Mouse (Mus musculus): ENCODE data around the gene Nt5c1a. TPM values are rescaled to one million over a fixed set of nuclear protein-coding genes. Genes with fewer than 3 reads are reported as not detected.
A peak's percentile ranks its signal among the peaks of the same experiment; 100 is the strongest.

The Nt5c1a gene
- total and polyA plus RNA-seq, 2 experiments from 2014 or later: 0.33 to 3.4 TPM

DNA sequence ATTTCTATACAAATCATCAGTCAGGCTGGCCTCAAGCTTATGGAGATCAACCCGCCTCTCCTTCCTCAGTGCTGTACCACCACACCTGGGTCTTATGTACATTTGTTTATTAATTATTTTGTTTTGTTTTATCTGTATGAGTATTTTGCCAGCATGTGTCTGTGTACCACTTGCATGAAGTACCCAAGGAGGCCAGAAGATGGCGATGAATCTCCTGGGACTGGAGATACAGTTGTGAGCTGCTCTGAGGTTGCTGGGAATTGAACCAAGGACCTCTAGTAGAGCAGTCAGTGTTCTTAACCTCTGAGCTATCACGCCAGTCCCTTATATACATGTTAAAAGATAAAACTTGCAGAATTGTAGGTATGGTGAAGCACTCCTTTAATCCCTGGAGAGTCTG is 22.0 kb downstream of the Nt5c1a start:
- DNase-seq (no peak), ATAC-seq (no peak)
- Histone ChIP-seq H3K4me3 (ENCODE audit: low read depth, low read length) (no peak overlapping the region), H3K9me3 (ENCODE audit: low read length) (no peaks in the 10 kb centered on the region), H3K9ac (no peak overlapping the region), H3K4me2 (ENCODE audit: low read depth) (no peak overlapping the region), H3K36me3 (ENCODE audit: insufficient read depth) (no peaks in the 10 kb centered on the region), H3K27me3 (ENCODE audit: insufficient read depth, low read length) (no peaks in the 10 kb centered on the region), H3K27ac (ENCODE audit: low read depth, low read length) (no peak overlapping the region), H3K4me1 (ENCODE audit: insufficient read depth) (no peaks in the 10 kb centered on the region)
- WGBS: 47% methylated on average over 3 of the region's 3 CpGs
- TF ChIP-seq CTCF (IDR thresholded peaks at IDR 0.05; ENCODE audit: low read depth): peak; percentile 54

DNA sequence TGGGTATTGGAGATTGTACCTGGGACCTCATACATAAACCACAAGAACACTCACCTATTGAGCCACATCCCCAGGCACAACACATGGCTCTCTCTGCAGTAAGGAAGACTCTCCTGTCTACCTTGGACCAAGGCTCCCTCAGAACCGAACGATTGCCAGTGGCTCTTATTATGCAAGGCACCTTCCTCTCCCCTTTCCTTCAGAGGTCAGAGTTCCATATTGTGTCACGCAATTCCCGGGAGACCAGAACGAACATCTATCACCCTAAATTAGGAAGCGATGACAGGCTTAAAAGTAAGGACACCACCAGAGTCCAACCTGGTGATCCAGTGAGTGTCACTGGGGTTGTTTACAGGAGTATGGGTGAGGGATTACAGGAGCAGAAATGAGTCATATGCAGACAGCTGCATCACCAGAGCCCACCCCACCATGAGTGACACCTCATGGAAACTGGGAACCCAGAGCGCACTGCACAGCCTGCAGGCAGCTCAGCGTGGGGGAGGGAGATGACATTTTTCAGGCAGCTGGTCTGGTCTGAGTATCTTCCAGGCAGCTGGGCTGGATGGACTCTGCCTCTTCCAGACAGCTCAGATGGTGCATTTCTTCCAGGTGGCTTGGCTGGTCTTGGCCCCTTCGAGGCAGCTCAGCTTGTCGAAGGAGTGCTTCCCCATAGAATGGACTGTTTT is 24.6 kb downstream of the Nt5c1a start:
- no peaks in the 10 kb centered on the region for H3K27me3 ChIP-seq (ENCODE audit: insufficient read depth, low read length)
- no peak overlapping the region for H3K9ac ChIP-seq
- ATAC-seq (no peak; the same call in 1 of the 2 replicates), DNase-seq (no peak)
- no peak overlapping the region for H3K4me2 ChIP-seq (ENCODE audit: low read depth)
- H3K9me3 ChIP-seq (ENCODE audit: low read length): no peaks in the 10 kb centered on the region
- H3K36me3 ChIP-seq (ENCODE audit: insufficient read depth): no peaks in the 10 kb centered on the region
- no peak for TF ChIP-seq CTCF (IDR thresholded peaks at IDR 0.05; ENCODE audit: low read depth)
- no peak overlapping the region for H3K4me3 ChIP-seq (ENCODE audit: low read depth, low read length)
- H3K4me1 ChIP-seq (ENCODE audit: insufficient read depth): no peaks in the 10 kb centered on the region
- whole genome bisulfite sequencing: 82% methylated on average over 10 of the region's 10 CpGs
- H3K27ac ChIP-seq (ENCODE audit: low read depth, low read length): no peak overlapping the region

DNA sequence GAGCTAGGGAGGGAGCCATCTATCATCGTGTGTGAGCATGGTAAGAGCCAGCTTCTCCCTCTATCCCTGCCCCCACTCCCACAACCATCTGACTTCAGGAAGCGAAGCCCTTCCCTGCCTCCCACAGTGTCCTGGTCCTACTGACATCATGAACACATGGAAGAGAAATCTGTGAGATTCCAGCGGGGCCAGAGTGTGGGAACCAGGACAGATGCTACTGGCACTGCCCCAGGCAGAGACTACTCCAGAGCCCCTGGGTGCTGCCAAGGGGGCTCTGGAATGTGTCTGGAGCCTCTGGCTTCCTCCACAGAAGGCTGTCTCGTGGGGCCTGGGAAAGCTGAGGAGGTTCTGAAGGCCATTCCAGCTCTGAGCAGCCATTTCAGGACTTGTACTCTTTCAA is 26.4 kb downstream of the Nt5c1a start:
- no peak overlapping the region for H3K27ac ChIP-seq (ENCODE audit: low read depth, low read length)

DNA sequence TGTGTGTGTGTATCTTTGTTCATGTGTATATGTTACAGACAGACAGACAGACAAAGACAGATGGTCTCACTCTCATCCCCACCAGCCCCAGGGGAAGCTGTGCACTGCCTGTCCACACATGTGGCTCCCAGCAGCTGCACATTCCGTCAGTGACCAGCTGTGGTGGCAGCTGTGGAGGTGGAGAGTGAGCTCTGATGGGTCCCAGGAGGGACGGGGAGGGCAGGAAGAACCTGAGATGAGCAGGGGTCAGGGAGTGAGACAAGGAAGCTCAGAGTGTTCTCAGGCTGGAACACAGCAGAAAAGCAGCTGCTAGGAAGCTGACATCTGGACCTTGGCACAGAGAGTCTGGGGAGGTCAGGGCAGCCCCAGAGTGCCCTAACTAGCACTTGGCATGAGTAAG is 27.0 kb downstream of the Nt5c1a start:
- peaks cover 8% of the 10 kb centered on the region; the same call in 1 of the 2 replicates for H3K27me3 ChIP-seq (ENCODE audit: insufficient read depth, low read length)
- H3K9me3 ChIP-seq (ENCODE audit: low read length): no peaks in the 10 kb centered on the region
- H3K4me3 ChIP-seq (ENCODE audit: low read depth, low read length): no peak overlapping the region
- no peak for TF ChIP-seq CTCF (IDR thresholded peaks at IDR 0.05; ENCODE audit: low read depth)
- H3K36me3 ChIP-seq (ENCODE audit: insufficient read depth): no peaks in the 10 kb centered on the region
- H3K9ac ChIP-seq: no peak overlapping the region
- no peaks in the 10 kb centered on the region for H3K4me1 ChIP-seq (ENCODE audit: insufficient read depth)
- 54% methylated on average over 2 of the region's 2 CpGs for WGBS
- no peak overlapping the region for H3K4me2 ChIP-seq (ENCODE audit: low read depth)
- DNase-seq (no peak), ATAC-seq (no peak)
- no peak overlapping the region for H3K27ac ChIP-seq (ENCODE audit: low read depth, low read length)

More for the DNA sequence above, 26.4 kb downstream of the Nt5c1a start:
- Histone ChIP-seq H3K27me3 (ENCODE audit: insufficient read depth, low read length) (0 out of 2 replicates have a peak, but pooled peaks cover 3% of the 10 kb centered on the region), H3K9ac (no peak overlapping the region), H3K9me3 (ENCODE audit: low read length) (no peaks in the 10 kb centered on the region), H3K4me1 (ENCODE audit: insufficient read depth) (no peaks in the 10 kb centered on the region), H3K36me3 (ENCODE audit: insufficient read depth) (no peaks in the 10 kb centered on the region), H3K4me3 (ENCODE audit: low read depth, low read length) (no peak overlapping the region), H3K4me2 (ENCODE audit: low read depth) (no peak overlapping the region)
- no peak for DNase-seq
- ATAC-seq: 0 out of 2 replicates have a peak, but pooled peaks have one; percentile 18
- 48% methylated on average over 4 of the region's 4 CpGs for WGBS
- no peak for TF ChIP-seq CTCF (IDR thresholded peaks at IDR 0.05; ENCODE audit: low read depth)

DNA sequence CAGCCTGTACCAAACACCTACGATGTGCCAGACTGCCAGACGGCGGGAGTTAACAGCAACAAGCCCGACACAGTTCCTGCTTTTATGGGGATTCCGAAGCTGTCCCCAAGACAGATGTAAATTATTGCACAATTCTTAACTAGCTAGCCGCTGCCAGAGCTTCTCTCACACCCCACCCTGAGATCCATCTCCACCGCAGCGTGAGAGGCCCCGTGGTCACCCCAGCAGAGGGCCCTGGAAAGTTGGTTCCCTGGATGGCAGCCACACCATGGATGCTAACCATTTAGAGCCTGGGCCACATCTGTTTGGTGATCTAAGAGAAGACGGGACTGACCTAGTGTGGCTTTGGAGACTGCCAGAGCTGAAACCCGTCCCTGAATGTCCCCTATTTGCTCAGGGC is 27.9 kb downstream of the Nt5c1a start:
- H3K27me3 ChIP-seq (ENCODE audit: insufficient read depth, low read length): peaks cover 13% of the 10 kb centered on the region
- H3K9ac ChIP-seq: no peak overlapping the region
- H3K36me3 ChIP-seq (ENCODE audit: insufficient read depth): no peaks in the 10 kb centered on the region
- no peak overlapping the region for H3K4me3 ChIP-seq (ENCODE audit: low read depth, low read length)
- WGBS: 84% methylated on average over 11 of the region's 11 CpGs
- DNase-seq (no peak), ATAC-seq (no peak)
- H3K27ac ChIP-seq (ENCODE audit: low read depth, low read length): no peak overlapping the region
- TF ChIP-seq CTCF (IDR thresholded peaks at IDR 0.05; ENCODE audit: low read depth): no peak
- H3K9me3 ChIP-seq (ENCODE audit: low read length): no peaks in the 10 kb centered on the region
- no peak overlapping the region for H3K4me2 ChIP-seq (ENCODE audit: low read depth)
- 0 out of 2 replicates have a peak, but pooled peaks cover 4% of the 10 kb centered on the region for H3K4me1 ChIP-seq (ENCODE audit: insufficient read depth)

DNA sequence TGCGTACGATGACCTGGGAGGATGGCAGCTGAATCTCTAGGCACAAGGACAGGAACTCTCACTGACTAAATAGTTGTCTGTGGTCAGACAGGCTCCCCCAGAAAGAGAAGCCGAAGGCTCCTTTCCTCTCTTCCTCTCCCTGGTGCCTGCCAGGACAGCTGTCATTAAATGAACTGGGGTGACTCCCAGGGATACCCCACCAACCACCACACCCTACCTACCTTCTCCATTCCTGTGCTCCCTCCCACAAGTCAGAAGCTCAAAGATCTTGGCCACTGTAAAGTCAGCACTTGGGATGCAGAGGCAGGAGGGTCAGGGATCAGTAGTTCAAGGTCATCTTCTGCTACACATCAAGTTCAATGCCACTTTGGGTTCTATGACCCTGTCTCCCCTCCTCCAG is 31.5 kb downstream of the Nt5c1a start:
- 0 out of 2 replicates have a peak, but pooled peaks cover 4% of the 10 kb centered on the region for H3K4me1 ChIP-seq (ENCODE audit: insufficient read depth)
- no peak overlapping the region for H3K9ac ChIP-seq
- DNase-seq (no peak), ATAC-seq (no peak)
- H3K4me2 ChIP-seq (ENCODE audit: low read depth): no peak overlapping the region
- no peaks in the 10 kb centered on the region for H3K36me3 ChIP-seq (ENCODE audit: insufficient read depth)
- TF ChIP-seq CTCF (IDR thresholded peaks at IDR 0.05; ENCODE audit: low read depth): no peak
- H3K4me3 ChIP-seq (ENCODE audit: low read depth, low read length): no peak overlapping the region
- 78% methylated on average over 3 of the region's 3 CpGs for WGBS
- peaks cover 19% of the 10 kb centered on the region for H3K27me3 ChIP-seq (ENCODE audit: insufficient read depth, low read length)
- no peak overlapping the region for H3K27ac ChIP-seq (ENCODE audit: low read depth, low read length)
- no peaks in the 10 kb centered on the region for H3K9me3 ChIP-seq (ENCODE audit: low read length)

DNA sequence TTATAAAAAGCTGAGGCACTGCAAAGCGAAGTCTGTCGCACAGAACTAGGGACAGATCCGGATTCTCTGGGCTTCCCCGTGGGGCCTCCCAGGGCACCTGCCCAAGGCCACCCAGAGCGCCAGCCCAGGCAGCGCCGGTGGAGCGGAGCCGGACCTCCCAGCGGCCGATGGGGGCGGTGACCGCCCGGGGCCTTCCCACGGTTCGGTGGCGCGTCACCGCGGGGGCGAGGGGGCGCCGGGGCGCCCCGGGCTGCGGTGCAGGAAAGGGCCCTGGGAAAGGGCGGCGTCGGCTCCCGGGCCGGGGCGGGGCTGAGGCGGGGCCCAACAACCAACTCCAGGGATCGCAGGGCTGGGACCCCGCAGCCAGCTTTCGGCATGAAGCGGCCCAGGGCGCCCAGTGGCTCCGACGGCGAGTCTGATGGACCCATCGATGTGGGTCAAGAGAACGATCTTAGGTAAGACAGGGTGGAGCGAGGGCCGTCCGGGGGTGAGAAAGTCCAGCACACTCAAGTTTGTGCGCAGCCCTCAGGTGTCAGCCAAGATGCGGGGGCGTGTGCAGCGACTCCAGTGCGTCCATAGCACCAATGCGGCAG is 32.3 kb downstream of the Nt5c1a start, which contains the start of gene Heyl:
Gene Heyl, plus strand, starts transcription at position 65 of the 593 bp plus-strand sequence.
- H3K27ac ChIP-seq (ENCODE audit: low read depth, low read length): no peak within 1 kb of the TSS
- no peak for TF ChIP-seq CTCF (IDR thresholded peaks at IDR 0.05; ENCODE audit: low read depth)
- 2% methylated on average over 51 of the region's 52 CpGs for WGBS
- peak within 1 kb of the TSS; percentile 51 for H3K4me2 ChIP-seq (ENCODE audit: low read depth)
- peaks cover 27% of the 10 kb centered on the region for H3K27me3 ChIP-seq (ENCODE audit: insufficient read depth, low read length)
- H3K9me3 ChIP-seq (ENCODE audit: low read length): no peaks in the 10 kb centered on the region
- ATAC-seq (peak; percentile 55), DNase-seq (no peak)
- H3K4me1 ChIP-seq (ENCODE audit: insufficient read depth): 0 out of 2 replicates have a peak, but pooled peaks cover 4% of the 10 kb centered on the region
- H3K4me3 ChIP-seq (ENCODE audit: low read depth, low read length): peak within 1 kb of the TSS; percentile 25
- H3K9ac ChIP-seq: no peak within 1 kb of the TSS; the same call in 1 of the 2 replicates
- H3K36me3 ChIP-seq (ENCODE audit: insufficient read depth): no peaks in the 10 kb centered on the region

Data from forebrain, postnatal 0 days (tissue).